Mouse (Mus musculus) erythroblast, embryonic 14.5 days (primary cell): ENCODE measurements at regions not wholly inside any gene's neighbourhood (a gene's known extent, or its start where the extent isn't known, plus 50 kb on each side); places are given as distances from the start of the nearest gene placed in this dataset.

Experiments
- GATA1 ChIP-seq: IDR thresholded peaks from 2 replicates; pipeline ENCODE4 v1.6.1; 2012; ENCODE audit warnings: low read length, inconsistent platforms, mixed read lengths
- TAL1 ChIP-seq: IDR thresholded peaks from 3 replicates; pipeline ENCODE4 v1.6.1; 2012; ENCODE audit warnings: low read length, inconsistent platforms, mixed read lengths

GRCm38 (mm10) chrX:11797870-11798269 lies 362.3 kb downstream of the Bcor start:
- TF ChIP-seq TAL1, result no peak
- TF ChIP-seq GATA1, result no peak
